Mouse (Mus musculus): Measurements from ENCODE around the gene Sox5. TPM values are rescaled to one million over a fixed set of nuclear protein-coding genes. Genes with fewer than 3 reads are reported as not detected.

The Sox5 gene
- total and polyA plus RNA-seq, 3 experiments, result 0.08 to 0.47 (median 0.46) TPM

- Histone ChIP-seq H3K9me3 (replicated peaks; ENCODE audit: low read length) (no peaks in the 10 kb centered on the region), H3K27ac (ENCODE audit: insufficient read depth, low read depth) (no peak overlapping the region), H3K27me3 (replicated peaks) (no peaks in the 10 kb centered on the region), H3K36me3 (replicated peaks in 1 of 2; ENCODE audit: control insufficient read depth in 1 of 2, insufficient read depth in 1 of 2, low read length in 1 of 2) (no peaks in the 10 kb centered on the region), H3K9ac (ENCODE audit: insufficient read depth, low read depth) (no peak overlapping the region), H3K4me3 (replicated peaks in 1 of 3; ENCODE audit: low read depth in 2 of 3, low read length in 2 of 3, poor library complexity in 1 of 3) (no peak overlapping the region), H3K4me2 (ENCODE audit: insufficient read depth, low read depth, poor library complexity, severe bottlenecking) (no peak overlapping the region), H3K4me1 (ENCODE audit: control insufficient read depth in 1 of 2, insufficient read depth in 2 of 2) (no peaks in the 10 kb centered on the region), H3K79me2 (replicated peaks; ENCODE audit: control insufficient read depth, extremely low read depth, insufficient read depth, poor library complexity, severe bottlenecking) (no peaks in the 10 kb centered on the region)
- TF ChIP-seq IRF4 (IDR thresholded peaks at IDR 0.05; ENCODE audit: low read depth, low read length) (no peak), NRF1 (IDR thresholded peaks at IDR 0.05; ENCODE audit: low read depth, low read length) (no peak), CTCF (conservative IDR thresholded peaks at IDR 0.05 in 1 of 2, IDR thresholded peaks at IDR 0.05 in 1 of 2; ENCODE audit: low read depth in 2 of 2, low read length in 2 of 2) (no peak), USF1 (IDR thresholded peaks at IDR 0.05; ENCODE audit: low read depth, low read length) (no peak), ZC3H11A (IDR thresholded peaks at IDR 0.05; ENCODE audit: low read depth, low read length) (no peak), ZMIZ1 (IDR thresholded peaks at IDR 0.05; ENCODE audit: low read depth, low read length) (no peak), JUN (IDR thresholded peaks at IDR 0.05; ENCODE audit: insufficient read depth, low read depth, low read length) (no peak), ETS1 (conservative IDR thresholded peaks at IDR 0.05; ENCODE audit: low read depth, low read length) (no peak), RCOR1 (conservative IDR thresholded peaks at IDR 0.05; ENCODE audit: low read depth, low read length) (no peak), TCF12 (IDR thresholded peaks at IDR 0.05; ENCODE audit: low read depth, low read length) (no peak), CHD2 (IDR thresholded peaks at IDR 0.05; ENCODE audit: low read length) (no peak), UBTF (IDR thresholded peaks at IDR 0.05; ENCODE audit: low read depth, low read length) (no peak), CHD1 (IDR thresholded peaks at IDR 0.05; ENCODE audit: low read depth, low read length) (no peak), MYC (IDR thresholded peaks at IDR 0.05; ENCODE audit: low read depth, low read length) (no peak), RAD21 (IDR thresholded peaks at IDR 0.05; ENCODE audit: low read depth, low read length) (no peak), JUND (conservative IDR thresholded peaks at IDR 0.05; ENCODE audit: low read depth, low read length) (no peak), ZKSCAN1 (IDR thresholded peaks at IDR 0.05; ENCODE audit: borderline replicate concordance, low read depth, low read length) (no peak)
- in situ Hi-C loops (cut with MboI; ENCODE audit: low pct_ligation_motif_present, low pct_unique_long_range_greater_than_20kb, low sequenced_read_pairs), result no loop called here
- no peak for DNase-seq (ENCODE audit: extremely low read depth)
- dilution Hi-C loops (cut with MboI; ENCODE audit: extremely low pct_ligation_motif_present, extremely low pct_unique_long_range_greater_than_20kb, low sequenced_read_pairs), result no loop called here
Observed at GRCm38 (mm10) chr6:144453605-144454004, 328.2 kb downstream of the Sox5 start.

GRCm38 (mm10) chr6:144453147-144453546 lies 328.6 kb downstream of the Sox5 start:
- in situ Hi-C loops (cut with MboI; ENCODE audit: low pct_ligation_motif_present, low pct_unique_long_range_greater_than_20kb, low sequenced_read_pairs) (no loop called here), dilution Hi-C loops (cut with MboI; ENCODE audit: extremely low pct_ligation_motif_present, extremely low pct_unique_long_range_greater_than_20kb, low sequenced_read_pairs) (no loop called here)
- H3K27me3 ChIP-seq (replicated peaks), result no peaks in the 10 kb centered on the region
- no peak overlapping the region for H3K27ac ChIP-seq (ENCODE audit: insufficient read depth, low read depth)
- H3K9ac ChIP-seq (ENCODE audit: insufficient read depth, low read depth), result no peak overlapping the region
- H3K4me1 ChIP-seq (ENCODE audit: control insufficient read depth in 1 of 2, insufficient read depth in 2 of 2), result no peaks in the 10 kb centered on the region
- no peaks in the 10 kb centered on the region for H3K9me3 ChIP-seq (replicated peaks; ENCODE audit: low read length)
- no peaks in the 10 kb centered on the region for H3K36me3 ChIP-seq (replicated peaks in 1 of 2; ENCODE audit: control insufficient read depth in 1 of 2, insufficient read depth in 1 of 2, low read length in 1 of 2)
- no peak overlapping the region for H3K4me3 ChIP-seq (replicated peaks in 1 of 3; ENCODE audit: low read depth in 2 of 3, low read length in 2 of 3, poor library complexity in 1 of 3)
- DNase-seq (ENCODE audit: extremely low read depth), result no peak
- no peak overlapping the region for H3K4me2 ChIP-seq (ENCODE audit: insufficient read depth, low read depth, poor library complexity, severe bottlenecking)
- no peaks in the 10 kb centered on the region for H3K79me2 ChIP-seq (replicated peaks; ENCODE audit: control insufficient read depth, extremely low read depth, insufficient read depth, poor library complexity, severe bottlenecking)
- TF ChIP-seq PAX5 (IDR thresholded peaks at IDR 0.05; ENCODE audit: low read length), result no peak
- TF ChIP-seq POLR2AphosphoS2 (IDR thresholded peaks at IDR 0.05; ENCODE audit: low read depth, low read length), result no peak
- no peak for TF ChIP-seq USF2 (conservative IDR thresholded peaks at IDR 0.05; ENCODE audit: low read depth, low read length)
- TF ChIP-seq ZNF384 (IDR thresholded peaks at IDR 0.05; ENCODE audit: low read depth, low read length), result no peak
- TF ChIP-seq EP300 (IDR thresholded peaks at IDR 0.05; ENCODE audit: low read length), result no peak
- no peak for TF ChIP-seq E2F4 (IDR thresholded peaks at IDR 0.05; ENCODE audit: insufficient replicate concordance, low read depth, low read length)
- TF ChIP-seq CHD1 (IDR thresholded peaks at IDR 0.05; ENCODE audit: low read depth, low read length), result no peak
- no peak for TF ChIP-seq MXI1 (IDR thresholded peaks at IDR 0.05; ENCODE audit: low read depth, low read length)
- no peak for TF ChIP-seq SMC3 (IDR thresholded peaks at IDR 0.05; ENCODE audit: low read depth, low read length)
- no peak for TF ChIP-seq MYC (IDR thresholded peaks at IDR 0.05; ENCODE audit: low read depth, low read length)
- TF ChIP-seq MAZ (IDR thresholded peaks at IDR 0.05; ENCODE audit: low read depth, low read length), result no peak
- TF ChIP-seq POLR2A (IDR thresholded peaks at IDR 0.05; ENCODE audit: low read depth, low read length), result no peak
- no peak for TF ChIP-seq SIN3A (IDR thresholded peaks at IDR 0.05; ENCODE audit: low read length)
- TF ChIP-seq TCF12 (IDR thresholded peaks at IDR 0.05; ENCODE audit: low read depth, low read length), result no peak
- TF ChIP-seq NRF1 (IDR thresholded peaks at IDR 0.05; ENCODE audit: low read depth, low read length), result no peak
- no peak for TF ChIP-seq MEF2A (IDR thresholded peaks at IDR 0.05; ENCODE audit: borderline replicate concordance, low read depth, low read length)
- TF ChIP-seq GABPA (IDR thresholded peaks at IDR 0.05; ENCODE audit: insufficient replicate concordance, low read depth, low read length), result no peak
- no peak for TF ChIP-seq KAT2A (IDR thresholded peaks at IDR 0.05; ENCODE audit: insufficient replicate concordance, low read length)
- TF ChIP-seq CHD2 (IDR thresholded peaks at IDR 0.05; ENCODE audit: low read length), result no peak

All from CH12.LX (cell line).